Mouse (Mus musculus) bone marrow macrophage, adult 2 months (primary cell): ENCODE measurements around the gene Gm11627.
"Not testable (repeated sequence)": the region's sequence is repeated elsewhere in the genome, so short reads cannot be mapped to it uniquely, and the experiment has no call there.

Experiments used
- CTCF ChIP-seq: IDR thresholded peaks from 2 replicates; pipeline ENCODE4 v1.5.1; 2012; ENCODE audit warnings: low read depth, mild to moderate bottlenecking, low read length, moderate library complexity
- POLR2A ChIP-seq: IDR thresholded peaks from 2 replicates; pipeline ENCODE4 v1.6.1; 2012; ENCODE audit warnings: mild to moderate bottlenecking, low read depth, low read length, borderline replicate concordance

- TF ChIP-seq CTCF, POLR2A: not testable (repeated sequence)
These were observed 14.1 kb downstream of the Gm11627 start for GRCm38 (mm10) chr11:102564952-102565671.
